Mouse (Mus musculus) gastrocnemius, postnatal 14 days (tissue): Measurements from ENCODE around the gene Afap1l2. TPM values are rescaled to one million over a fixed set of nuclear protein-coding genes. Genes with fewer than 3 reads are reported as not detected.
A peak's percentile ranks its signal among the peaks of the same experiment; 100 is the strongest.

Experiments
- DNase-seq: peaks from one replicate; pipeline ENCODE4 v3.0.0; 2021; ENCODE audit warnings: mixed read lengths
- intact Hi-C: fragments of 180-260 bp; cut with DNase I; formaldehyde crosslinking; loops from one replicate; pipeline ENCODE4 v1.15.1; 2025; ENCODE audit warnings: low total_unique reads
- total RNA-seq, 2 experiments: library from RNA; stranded (reverse); gene quantifications; 2 replicates each; pipeline ENCODE4 v1.2.3; 2021

Gene Afap1l2
- total RNA-seq, 2 experiments from 2014 or later: 6.0 to 11.0 TPM

DNA sequence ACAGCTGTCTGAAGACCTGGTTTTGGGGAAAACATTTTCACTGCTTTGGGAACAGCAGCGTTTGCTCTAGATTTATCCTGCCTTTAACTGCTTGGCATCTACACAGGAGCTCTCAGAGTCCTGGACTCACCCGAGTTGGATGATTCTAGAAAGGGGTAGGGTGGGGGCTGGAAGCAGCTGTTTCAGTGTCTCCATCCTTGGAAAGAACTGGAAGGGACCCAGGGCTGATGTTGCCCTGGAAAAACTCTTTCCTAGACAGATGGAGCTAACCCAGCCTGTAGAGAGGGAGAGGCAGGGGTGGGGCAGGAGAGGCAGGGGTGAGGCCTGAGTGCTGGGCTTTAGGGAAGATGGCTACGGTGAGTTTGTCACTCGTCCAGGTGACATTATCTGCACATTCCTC lies 23.8 kb downstream of the Afap1l2 start:
- intact Hi-C loops: no loop called here
- DNase-seq: peak; percentile 75

DNA sequence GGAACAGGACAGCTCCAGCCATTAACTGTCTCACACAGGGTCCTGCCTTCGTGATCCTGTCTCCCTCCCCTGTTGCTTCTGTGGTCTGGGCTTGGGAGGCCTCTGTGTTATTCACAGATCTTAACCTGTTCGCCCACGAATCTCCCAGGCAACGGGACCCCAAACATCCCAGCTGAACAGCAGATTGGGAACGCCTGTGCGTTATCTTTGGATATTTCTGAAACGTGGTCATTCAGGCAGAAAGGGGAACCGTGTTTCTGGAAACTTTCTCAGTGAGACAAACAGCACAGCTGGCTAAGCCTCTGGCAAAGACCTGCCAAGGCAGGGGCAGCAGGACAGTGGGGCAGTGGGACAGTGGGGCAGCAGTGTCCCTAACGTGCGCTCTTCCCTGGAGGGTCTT lies 24.3 kb downstream of the Afap1l2 start:
- intact Hi-C loops: no loop called here
- no peak for DNase-seq

DNA sequence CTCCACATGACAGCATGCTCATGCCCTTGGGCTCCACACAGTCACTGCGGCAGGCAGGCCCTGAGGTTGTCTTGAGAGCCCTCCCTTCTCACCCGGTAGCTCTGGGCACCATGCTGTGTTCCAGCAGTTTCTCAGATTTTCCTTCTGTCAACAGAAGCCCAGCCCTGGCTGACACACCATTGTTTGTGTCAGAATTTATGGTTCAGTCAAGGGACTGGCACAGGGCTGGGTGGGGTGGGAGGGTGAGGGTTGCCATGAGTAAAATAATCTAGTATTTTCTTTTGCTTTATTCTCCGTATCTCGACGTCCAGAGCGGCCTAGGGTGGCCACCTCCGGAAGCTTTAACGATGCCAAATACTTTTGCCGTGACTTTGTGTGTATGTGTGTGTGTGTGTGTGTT lies 26.3 kb downstream of the Afap1l2 start:
- no peak for DNase-seq
- intact Hi-C loops: no loop called here

DNA sequence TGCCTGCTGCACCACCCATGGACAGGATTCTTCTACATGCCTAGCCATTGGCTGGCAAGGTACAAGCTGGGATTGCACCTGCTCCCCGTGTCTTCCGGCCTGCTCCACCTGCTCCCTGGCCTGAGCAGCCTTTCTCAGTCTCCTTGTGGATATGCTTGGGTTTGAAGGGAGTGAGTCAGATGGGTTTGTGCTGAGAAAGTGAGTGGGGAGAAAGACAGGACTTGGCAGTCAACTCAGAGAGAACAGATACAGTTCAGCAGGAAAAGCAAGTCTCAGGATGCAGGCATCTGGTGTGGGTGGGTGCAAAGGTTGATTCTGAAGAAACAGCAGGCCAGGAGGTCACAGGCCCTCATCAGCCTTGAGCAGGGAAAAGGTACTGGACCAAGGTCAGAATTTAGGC lies 27.2 kb downstream of the Afap1l2 start:
- intact Hi-C loops: no loop called here
- DNase-seq: no peak

DNA sequence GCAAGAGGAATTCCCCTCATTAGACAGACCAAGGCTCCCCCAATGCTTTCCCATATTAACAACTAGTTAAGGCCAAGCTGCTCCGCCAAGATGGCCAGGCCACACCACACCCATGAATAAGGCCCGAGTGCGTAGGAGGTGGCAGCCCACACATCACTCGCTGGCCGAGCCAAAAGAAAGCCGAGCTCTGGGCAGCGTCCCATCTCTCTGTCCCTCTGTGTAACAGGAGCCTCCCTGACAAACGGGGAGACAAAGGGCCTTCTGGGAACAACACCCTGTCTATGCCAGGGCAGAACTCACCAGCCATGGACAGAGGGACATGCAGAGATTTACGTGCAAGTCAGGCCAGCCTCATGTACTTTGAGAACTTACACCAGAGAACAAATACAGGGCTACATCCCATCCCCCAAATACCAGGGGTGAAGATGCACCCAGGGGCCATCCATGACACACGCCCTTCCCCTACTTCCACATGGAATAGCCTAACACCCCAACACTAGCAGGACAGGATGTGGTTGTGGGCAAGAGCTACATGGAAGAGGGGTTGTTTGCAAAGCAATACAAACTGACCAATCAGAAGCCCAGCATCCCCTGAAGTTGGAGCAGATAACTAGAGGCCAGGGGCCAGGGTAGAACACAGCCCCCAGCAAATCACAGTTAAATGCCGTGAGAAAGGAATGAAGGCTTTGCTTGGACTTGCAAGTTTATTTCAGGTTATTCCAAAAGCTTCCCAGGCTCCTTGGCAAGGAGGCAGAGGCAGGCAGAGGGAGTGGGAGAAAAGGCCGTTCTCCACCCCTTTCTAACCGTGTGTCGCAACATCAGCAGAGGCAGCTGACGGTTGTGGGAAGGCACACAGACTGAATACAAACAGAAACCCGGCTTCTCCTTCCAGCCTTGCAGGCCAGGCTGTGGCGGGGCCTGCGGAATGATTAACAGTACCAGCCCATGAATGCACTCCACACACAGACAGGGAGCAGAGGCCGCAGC lies 30.8 kb downstream of the Afap1l2 start:
- peak; percentile 84 for DNase-seq
- intact Hi-C loops: no loop called here

DNA sequence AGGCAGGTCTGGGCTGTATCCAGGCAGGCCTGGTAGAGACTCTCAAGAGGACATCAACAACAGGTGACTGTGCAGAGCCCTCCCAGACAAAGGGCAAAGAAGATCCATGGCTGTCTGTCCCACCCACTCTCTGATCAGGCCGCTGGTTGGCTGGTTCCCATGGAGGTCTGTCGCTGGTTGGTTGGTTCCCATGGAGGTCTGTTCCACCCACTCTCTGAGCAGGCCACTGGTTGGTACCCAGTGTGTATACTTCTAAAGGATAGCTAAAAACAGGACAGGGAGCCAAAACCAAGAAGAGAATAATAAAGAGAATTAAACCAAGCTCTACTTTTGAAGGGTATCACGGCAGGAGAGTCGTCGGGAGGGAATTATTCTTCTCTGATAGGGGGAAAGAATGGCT lies 31.5 kb downstream of the Afap1l2 start:
- intact Hi-C loops: no loop called here
- no peak for DNase-seq

DNA sequence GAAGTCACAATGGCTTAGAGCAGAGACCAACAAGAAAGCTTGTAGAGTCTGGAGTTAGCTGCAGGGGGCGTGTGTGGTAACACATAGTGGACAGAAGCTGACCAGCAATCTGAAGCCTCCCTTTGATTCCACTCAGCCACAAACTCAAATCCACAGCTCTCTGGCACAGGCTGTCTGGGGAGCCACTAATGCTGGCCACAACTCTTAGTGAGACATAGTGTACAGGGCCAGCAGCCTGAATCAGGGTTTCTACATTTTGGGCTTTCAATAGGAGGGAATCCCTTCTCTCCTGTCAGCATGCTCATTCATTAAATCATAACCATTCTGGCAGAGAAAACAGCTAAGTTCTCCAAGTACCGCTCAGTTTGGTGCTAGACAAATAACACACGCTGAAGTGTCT lies 32.5 kb downstream of the Afap1l2 start:
- DNase-seq: peak; percentile 30
- intact Hi-C loops: no loop called here

DNA sequence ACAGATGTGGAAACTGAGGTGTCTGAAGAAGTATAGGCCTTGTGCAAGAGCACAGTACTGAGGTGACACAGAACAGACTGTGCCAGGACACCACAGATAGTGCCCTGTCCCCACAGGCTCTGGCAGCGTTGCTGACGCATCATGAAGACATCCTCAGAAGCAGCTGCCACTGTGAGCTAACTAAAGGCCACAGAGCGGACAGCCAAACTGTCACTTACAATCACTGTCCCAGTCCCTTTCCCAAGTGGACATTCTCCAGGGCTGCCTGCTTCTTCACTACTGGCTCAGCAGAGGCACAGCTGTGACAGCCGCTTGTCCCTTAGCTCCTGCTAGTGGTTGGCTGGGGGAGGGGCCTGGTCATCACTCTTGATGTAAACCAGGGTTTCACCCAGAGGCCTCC lies 33.9 kb downstream of the Afap1l2 start:
- intact Hi-C loops: no loop called here

DNA sequence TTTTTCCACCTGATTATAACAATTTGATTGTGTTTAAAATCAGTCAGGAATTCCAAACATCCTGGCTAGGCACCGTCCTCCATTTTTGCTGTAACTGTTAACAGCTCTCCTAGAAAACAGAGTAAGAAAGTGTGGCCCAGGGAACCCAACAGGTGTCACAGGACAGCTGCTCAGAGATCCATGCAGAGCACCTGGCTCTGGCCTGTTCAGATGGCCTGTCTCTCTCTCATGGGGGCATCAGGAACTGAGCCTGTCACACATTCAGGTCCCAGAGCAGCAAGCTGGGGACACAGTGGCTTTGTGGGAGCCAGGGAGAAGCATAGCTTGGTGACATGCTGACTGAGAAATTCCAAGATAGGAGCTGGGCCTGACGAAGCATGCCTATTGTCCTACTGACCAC lies 35.3 kb downstream of the Afap1l2 start:
- DNase-seq: no peak
- intact Hi-C loops: no loop called here

More for the DNA sequence above, 33.9 kb downstream of the Afap1l2 start:
- peak; percentile 73 for DNase-seq

DNA sequence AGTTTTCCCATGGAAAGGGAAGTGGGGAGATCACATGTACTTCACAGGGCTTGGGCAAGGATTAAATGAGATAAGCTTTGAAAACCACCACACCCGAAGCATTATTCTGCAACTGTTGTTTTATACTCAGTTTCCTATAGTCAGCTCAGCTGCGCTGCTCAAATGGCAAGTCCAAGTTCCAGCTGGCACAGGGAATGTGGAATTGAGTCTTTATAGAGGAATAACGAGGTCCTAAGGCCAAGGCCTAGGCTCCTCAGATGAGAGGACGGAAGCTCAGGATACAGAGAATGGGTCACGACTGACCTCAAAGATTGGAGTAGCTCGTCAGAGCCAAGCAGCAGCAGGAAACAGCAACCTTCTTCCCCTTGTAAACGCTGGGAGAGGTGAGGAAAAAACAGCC lies 36.7 kb downstream of the Afap1l2 start:
- intact Hi-C loops: no loop called here
- DNase-seq: peak; percentile 41

DNA sequence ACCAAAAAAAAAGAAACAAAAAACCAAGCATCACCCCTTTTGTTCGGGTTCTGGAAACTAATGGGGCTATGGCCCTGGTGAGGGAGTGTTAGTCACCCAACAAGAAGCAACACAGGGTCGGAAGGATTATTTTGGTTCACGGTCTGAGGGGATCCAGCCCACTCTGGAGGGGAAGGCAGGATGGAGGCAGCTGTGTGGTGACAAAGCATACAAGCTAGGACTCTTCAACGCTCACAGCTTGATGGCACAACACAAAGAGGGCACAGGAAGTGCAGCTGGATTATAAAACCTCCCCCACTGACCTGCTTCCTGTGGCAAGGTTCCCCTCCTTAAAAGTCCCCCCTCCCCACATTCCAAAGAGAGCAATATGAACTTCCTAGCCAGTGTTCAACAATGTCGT lies 44.2 kb downstream of the Afap1l2 start:
- DNase-seq: no peak
- intact Hi-C loops: no loop called here

DNA sequence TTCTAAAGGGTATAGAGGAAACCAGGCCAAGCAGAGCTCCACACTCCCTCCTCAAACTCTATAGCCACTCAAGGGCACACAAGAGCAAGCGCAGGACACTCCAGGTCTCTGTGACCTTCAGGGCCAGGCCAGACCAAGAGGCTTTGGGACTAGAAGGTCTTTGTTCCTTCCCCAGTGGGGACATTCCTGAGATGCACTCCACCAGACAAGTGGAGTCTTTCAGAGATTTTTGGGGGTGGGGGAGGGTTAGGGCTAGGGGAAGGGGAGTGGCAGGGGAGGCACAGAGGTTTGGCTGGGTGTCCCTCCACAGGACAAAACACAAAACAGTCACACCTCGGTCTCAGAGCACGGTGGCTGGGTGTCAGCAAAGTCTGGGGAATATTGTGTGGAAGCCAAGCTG lies 48.4 kb downstream of the Afap1l2 start:
- intact Hi-C loops: no loop called here
- no peak for DNase-seq

DNA sequence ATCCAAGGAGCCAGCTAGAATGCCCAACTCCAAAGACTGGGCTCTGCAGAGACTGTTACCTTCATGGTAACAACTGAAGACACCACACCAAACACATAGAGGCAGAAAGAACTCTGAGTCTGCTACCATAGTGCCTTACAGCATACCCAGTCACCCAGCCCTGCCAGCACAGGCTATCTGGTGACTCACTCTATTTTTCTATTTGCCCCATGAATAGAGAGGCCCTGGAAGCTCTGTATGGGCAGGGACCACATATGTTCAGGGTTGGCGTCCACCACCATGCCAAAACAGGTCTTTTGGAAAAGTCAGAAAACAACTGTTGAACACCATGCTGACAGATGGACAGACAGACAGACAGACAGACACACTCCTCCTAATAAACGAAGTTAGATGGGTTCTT lies 49.0 kb downstream of the Afap1l2 start:
- no peak for DNase-seq
- intact Hi-C loops: no loop called here

DNA sequence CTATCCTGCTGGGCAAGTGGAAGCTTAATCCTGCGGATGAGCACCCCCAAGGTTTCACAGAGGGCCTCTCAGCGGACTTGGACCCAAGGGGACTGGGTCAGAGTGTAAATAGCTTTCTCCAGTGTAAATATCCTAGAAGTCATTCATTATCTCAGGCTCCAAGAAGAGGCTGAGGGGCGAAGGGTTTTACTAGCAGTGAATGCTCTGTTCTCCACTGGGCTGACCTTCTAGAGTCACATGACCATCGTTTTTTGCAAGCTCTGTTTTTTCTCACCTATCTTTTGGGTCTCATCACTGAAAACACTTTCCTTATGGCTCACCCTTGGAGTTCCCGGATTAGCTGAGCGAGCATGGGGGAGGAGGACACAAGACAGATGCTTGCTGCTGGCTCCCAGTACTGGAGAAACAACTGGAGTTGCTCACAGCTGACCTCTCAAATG lies 49.4 kb downstream of the Afap1l2 start:
- intact Hi-C loops: no loop called here
- DNase-seq: no peak

DNA sequence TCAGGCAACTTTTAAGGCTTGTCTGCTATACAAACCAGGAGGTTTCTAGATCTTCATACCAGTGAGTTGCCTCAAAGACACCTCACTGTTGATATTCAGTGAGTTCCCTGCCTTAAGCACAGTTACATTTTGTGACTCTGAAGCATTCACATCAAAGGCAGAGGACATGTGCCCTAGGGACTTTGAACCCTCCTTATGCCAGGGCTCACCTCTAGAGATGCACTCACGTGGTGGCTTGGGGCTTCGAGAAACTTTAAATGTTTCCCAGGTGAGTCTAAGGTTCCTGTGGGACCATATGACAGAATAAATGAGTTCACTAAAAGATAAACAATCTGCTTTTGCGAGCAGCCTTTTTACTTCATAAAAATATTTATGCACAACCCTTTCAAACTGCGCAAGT lies 50.0 kb downstream of the Afap1l2 start:
- intact Hi-C loops: no loop called here
- no peak for DNase-seq

DNA sequence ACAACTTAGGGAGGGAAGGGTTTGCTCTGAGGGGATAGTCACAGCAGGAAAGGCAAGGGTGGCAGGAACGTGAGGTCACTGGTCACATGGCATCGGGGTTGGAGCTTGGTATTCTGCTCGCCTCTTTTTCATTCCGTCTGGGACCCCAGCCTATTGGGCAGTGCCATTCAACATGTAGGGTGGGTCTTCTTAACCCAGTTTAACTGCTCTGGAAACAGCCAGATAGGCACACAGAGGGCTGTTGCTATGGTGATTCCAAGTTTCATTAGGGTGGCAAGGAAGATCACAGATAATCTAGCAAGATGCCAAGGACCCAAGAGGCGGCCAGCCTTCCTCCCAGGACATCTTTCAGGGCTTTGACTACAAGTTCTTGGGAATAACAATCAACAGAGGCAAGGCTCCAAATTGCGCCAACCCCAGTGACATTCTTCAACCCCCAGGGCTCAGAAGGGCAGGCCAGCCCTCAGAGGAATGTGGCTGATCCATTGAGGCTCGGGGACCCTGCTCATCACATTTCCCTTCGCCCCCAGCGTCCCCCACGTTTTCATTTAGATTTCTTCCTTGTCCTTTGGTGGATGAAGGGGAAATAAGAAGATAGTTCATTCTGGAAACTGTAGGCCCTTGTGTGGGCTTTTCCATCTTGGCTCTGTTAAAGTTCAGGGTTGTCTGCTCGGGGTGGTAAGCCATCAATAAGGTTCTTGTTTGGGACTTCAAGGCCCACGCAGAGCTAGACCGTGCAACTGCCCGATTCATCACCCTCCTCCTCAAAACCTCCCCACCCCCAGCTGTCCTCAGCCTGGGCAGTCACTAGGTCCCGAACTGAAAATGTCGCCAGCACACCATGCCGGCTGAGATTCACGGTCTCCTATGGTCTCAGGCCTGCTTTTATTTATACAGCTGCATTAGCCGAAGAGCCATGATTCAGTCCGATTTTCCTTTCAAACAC lies 52.2 kb downstream of the Afap1l2 start:
- DNase-seq: no peak
- intact Hi-C loops: no loop called here

DNA sequence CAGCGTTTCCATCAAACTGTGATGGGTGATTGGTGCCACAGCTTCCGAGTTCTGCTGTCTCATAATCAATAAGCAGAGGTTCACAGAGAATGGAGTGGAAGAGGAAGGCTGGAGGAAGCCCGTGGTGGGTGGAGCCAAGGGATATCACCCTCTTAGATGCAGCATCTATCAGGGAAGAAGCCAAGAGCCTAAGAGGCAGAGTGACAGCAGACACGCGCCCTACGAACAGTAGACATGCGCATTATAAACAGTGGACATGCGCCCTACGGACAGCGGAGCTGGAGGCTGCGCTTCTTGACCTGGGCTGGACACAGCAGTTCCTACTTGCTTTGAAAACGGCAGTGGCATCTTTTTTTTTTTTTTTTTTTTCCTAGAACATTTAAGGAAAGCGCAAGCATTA lies 53.2 kb downstream of the Afap1l2 start:
- intact Hi-C loops: no loop called here
- DNase-seq: no peak

DNA sequence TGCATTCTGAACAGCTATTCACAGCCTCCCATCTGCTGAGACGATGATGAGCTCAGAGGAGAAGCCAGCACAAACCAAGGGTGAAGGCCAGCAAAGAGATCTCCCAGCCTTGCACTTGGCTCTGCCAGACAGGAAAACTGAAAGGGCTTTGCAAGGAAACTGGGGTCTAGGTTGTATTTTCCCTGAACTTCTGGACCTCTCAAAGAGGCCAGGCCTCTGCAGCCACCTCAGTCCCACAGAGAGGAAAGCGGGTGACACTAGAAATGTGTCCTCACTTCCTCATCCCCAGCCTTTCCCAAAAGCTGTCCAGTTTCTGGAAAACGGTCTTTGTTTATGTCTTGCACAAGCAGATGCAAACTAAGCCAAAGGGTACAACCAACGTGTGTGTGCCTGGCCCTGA lies 54.2 kb downstream of the Afap1l2 start:
- no peak for DNase-seq
- intact Hi-C loops: no loop called here

DNA sequence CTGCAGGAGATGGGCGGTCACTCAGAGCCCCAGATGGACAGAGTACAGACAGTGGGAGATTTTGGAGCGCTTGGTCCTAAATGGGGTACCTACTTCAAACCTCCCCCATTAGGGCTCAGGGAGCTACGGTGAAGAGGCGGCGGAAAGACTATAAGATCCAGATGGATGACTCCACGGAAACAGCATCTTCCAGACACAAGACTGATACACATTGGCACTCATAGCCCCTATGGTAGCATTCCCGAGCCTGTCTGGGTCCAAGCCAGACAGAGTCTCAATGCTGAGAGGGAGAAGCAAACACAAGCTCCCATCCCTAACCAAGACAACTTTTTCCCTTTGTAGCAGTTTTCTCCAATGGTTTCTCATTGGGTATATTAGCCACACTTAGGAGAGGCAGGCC lies 57.2 kb downstream of the Afap1l2 start:
- intact Hi-C loops: no loop called here
- DNase-seq: no peak

DNA sequence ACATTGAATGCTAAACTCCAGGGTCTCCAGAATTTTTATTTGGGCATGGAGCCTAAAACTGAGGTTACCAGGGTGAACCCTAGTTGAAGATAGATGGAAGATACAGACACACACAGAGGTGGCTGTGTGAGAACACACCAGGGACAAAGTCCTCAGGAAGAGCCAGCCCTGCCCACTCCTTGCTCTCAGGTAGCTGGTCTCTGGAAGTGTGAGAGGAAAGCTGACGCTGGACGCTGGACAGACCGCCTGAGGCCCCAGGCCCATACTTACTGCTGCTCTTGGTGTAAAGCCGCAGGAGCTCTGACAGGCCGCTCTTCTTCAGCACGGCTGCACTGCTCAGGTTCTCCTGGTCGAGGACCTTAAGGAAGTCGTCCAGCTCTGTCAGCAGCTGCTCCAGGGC lies 58.2 kb downstream of the Afap1l2 start:
- no peak for DNase-seq
- intact Hi-C loops: no loop called here
